Mouse (Mus musculus) left cerebral cortex, postnatal 25 days (tissue): Measurements from ENCODE around the gene Kctd15. TPM values are rescaled to one million over a fixed set of nuclear protein-coding genes. Genes with fewer than 3 reads are reported as not detected.

Experiments used
- DNase-seq, 2 experiments: peaks; one replicate each; pipeline ENCODE4 v3.0.0; 2022; ENCODE audit warnings: low spot score in 2 of 2, mixed read lengths in 1 of 2
- intact Hi-C: fragments of 180-260 bp; cut with DNase I; formaldehyde crosslinking; loops from one replicate; pipeline ENCODE4 v1.15.1; 2025
- total RNA-seq, 2 experiments: library from RNA; stranded (reverse); gene quantifications; 2 replicates each; pipeline ENCODE4 v1.2.3; 2021

The Kctd15 gene
- total RNA-seq, 2 experiments from 2014 or later: 14.6 TPM

DNA sequence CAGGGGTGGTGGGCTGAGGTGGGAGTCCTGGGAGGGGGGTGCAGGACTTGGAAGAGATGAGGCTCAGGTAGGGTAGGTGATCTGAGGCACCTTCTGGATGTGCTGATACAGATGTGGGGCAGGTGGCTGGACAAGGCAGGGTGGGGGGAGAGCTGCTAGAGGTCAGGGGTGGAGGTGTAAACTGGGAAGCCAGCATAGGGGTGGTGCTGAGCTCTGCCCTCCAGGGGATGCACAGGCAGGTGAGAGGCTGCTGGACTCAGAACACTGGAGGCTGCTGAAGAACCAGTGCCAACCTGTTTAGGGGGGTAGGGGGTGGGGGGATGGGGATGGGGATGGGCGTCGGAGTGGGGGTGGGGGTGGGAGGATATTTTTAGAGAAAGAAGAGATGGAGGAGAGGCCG, 14.2 kb upstream of the Kctd15 start:
- intact Hi-C loops: loop anchor here (5.0 kb wide), 2 partner anchors 108 to 173 kb away; no protein-coding TSS in a partner anchor
- DNase-seq: no peak

DNA sequence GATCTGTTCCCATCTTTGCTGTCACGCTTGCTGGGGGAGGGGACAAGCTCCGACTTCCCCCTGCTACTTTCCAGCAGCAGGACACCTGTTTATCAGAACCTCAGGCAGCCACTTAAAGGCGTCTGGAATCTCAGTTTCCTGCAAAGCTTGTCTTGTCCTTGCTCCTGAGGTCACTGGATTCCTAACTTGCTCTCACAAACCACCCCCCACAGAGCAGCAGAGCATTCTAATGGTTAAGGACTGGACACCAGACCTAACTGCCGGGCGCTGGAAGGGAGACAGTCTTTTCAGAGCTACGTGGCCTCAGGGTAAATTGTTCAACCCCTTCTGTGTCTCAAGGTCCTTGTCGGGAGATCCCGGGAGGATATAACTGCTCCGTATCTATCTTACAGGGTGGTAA, 12.8 kb upstream of the Kctd15 start:
- DNase-seq: no peak
- intact Hi-C loops: no loop called here

DNA sequence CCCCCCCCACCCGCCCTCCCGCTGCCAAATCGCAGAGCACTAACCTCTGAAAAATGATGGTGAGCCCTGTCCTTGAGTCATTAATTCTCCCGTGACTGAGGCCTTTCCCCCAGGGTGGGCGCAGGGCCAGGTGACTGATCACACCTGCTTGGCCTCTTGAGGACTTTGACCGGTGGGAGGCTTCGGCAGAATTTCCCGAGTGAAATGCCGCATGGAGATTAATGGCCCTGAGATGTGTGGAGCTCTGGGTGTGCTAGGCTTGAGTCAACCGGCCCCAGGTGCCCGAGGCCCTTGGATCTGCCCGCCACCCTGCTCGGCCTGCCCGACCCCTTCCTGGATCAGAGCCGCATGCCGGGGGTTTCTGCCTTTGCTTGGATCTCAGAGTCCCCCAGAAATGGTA, 11.3 kb upstream of the Kctd15 start:
- no peak for DNase-seq
- intact Hi-C loops: no loop called here

DNA sequence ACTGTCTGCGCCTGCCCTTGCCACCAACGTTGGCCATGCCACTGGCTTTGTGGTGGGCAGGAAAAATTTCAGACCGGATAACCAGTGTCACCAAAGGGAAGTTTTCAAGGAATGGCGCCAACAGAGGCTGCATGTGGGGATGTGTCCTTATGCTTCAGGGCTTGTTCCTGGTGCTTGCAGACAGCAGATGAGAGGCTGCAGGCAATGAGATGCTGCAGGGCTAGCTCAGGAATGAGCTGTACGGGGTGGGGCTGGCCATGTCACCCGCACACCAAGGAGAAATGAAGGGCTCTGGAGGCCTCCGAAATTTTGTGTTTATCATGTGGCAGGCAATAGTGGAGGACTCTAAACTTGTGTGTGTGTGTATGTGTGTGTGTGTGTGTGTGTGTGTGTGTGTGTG, 6.6 kb upstream of the Kctd15 start:
- intact Hi-C loops: no loop called here
- DNase-seq: no peak

DNA sequence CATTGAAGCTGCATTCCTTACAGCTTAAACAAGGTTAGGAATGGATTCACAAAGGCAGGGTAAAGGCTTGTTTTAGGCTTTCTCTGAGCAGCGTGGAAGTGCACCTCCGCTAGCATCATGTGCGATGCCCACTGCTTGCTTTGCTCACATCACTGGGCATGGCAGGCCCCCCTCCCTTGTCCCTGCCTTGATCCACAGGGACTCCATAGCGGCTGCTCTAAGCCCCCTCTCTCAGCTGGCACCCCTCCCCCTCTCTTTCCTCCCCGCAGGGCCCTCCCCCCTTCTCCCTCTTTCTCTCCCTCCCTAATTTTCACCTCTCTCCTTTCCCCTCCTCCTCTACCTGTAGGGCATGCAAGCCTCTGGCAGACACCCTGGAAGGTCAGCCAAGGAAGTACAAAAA, 5.7 kb upstream of the Kctd15 start:
- intact Hi-C loops: no loop called here
- no peak for DNase-seq

DNA sequence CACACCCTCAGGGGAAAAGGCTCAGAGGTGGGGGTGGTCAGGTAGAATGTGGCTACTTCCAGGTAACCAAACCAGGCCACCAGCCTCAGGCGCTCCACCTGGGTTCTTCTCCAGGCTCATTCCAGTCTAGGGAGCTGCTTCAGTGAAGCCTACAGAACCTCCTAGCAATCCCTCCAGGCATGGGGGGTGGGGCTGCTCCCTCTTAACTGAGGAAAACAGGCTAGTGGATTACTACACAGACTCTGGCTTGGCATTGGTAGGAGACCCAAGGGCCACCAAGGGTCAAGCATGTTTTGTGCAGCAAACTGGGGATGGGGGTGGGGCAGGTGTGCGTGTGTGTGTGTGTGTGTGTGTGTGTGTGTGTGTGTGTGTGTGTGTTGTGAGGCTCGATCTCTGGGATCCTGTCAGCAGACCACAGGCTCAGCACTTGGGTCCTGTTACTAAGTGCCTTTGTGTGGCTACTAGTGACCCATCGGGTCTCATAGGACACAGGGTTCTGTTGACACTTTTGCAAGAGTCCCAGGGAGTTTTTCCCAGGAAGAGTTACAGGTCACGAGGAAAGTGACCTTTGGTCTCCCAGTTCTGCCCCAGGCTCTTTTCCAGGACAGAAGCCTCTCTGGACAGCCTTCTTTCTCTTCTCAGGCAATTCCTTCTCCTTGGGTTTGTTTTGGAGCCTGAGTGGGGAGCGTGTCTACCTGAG, 3.0 kb upstream of the Kctd15 start:
- DNase-seq: no peak
- intact Hi-C loops: loop anchor here (5.0 kb wide), 1 partner anchor 167 kb away; no protein-coding TSS in a partner anchor

DNA sequence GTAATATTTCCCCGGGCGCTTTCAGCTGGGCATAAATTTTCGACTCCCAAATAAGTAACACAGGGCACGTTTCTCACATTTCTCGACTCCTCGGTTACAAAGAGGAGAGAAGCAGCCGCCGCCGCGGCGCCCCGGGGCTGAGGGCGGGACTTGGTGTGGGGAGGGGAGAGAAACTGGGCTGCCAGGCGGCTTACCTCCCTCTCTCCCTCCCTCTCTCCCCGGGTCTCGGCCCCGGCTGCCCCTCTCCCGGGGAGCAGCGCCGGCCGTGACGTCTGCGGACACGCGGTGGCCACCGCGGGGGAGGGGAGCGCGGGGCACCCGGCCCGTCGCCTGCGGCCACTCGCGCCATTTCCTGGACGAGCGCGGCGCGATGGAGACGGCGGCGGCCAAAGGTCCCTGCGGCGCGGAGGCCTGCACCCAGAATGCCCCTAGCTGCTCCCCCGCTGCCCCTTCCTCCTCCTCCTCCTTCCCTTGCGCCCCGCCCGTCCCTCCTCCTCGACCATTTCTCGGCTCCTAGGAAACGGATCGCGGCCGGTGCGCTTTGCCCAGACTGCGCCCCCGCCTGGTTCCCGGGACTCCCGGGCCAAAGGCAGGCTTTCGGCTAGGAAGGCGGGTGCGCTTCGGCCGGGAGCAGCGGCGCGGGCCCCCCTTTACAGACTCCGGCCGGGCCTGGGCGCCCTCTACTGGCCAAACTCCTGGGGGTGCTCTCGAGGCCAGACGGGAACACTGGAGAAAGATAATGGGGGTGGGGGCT, 1.3 kb downstream of the Kctd15 start:
- DNase-seq: peak; percentile 82
- intact Hi-C loops: loop anchor here (5.0 kb wide), 1 partner anchor 163 kb away; no protein-coding TSS in a partner anchor

DNA sequence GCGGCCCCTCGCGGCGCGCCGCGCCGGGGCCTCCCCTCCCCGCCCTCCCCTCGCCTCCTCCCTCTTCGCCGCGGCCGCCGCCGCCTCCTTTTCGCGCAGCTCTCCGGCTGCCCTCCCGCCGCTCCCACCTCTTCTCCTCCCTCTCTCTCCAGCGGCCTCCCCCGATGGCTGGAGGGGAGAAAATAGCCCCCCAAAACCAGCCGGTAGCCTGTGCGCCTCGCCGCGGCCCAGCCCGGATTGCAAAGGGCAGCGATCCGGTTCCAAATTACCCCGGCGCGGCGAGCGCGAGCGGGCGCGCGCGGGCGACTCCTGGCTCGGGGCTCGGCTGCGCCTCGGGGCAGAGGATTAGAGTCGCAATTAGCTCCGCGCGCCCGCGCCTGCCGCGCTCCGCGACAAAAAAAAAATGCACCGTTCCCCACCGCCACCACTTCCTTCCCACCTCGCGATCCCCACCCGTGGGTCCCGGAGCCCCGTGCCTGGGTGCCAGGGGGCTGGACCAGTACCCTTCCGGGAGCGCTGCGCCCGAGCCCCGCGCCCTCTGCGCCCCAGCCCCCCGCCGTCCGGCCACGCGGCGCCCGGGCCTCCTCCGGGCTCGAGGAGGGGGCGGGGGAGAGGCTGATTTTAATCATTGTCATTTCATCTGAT, 2.0 kb downstream of the Kctd15 start:
- peak; percentile 35 to 64 for DNase-seq
- intact Hi-C loops: loop anchor here (5.0 kb wide), 2 partner anchors 62 to 162 kb away; no protein-coding TSS in a partner anchor

DNA sequence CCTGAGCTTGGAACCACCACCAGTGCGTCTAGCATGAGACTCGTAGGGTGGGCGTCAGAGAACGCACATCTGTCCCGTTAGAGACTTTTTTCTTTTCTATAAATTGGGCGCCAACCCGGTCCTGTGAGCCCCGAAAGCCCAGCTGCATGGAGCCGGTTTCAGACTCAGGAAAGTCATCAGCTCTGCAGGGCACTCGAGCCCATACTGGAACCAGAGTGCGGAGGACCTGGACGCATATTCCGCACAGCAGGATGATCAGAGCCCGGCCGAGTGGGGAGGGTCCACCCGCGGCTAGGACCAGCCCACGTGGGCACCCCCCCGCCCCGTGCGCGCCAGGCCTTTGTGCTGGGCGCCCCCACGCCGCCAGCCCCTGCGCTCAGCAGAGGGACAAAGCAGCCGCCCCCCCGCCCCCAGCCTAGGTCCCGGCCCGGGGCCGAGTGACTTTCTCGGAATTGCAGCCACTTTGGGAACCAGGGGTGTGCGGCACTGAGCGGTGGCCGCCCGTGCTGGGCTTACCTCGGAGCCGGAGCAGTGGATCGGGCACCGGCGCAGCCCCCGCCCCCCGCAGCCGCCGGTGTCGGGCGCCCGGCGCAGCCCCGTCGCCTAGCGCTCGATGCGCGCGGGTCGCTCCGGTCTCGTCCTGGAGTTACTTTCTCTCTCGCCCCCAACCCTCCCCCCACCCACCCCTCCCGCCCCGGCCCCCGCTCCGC, 2.6 kb downstream of the Kctd15 start:
- DNase-seq: no peak
- intact Hi-C loops: loop anchor here (5.0 kb wide), 1 partner anchor 62 kb away; no protein-coding TSS in a partner anchor

DNA sequence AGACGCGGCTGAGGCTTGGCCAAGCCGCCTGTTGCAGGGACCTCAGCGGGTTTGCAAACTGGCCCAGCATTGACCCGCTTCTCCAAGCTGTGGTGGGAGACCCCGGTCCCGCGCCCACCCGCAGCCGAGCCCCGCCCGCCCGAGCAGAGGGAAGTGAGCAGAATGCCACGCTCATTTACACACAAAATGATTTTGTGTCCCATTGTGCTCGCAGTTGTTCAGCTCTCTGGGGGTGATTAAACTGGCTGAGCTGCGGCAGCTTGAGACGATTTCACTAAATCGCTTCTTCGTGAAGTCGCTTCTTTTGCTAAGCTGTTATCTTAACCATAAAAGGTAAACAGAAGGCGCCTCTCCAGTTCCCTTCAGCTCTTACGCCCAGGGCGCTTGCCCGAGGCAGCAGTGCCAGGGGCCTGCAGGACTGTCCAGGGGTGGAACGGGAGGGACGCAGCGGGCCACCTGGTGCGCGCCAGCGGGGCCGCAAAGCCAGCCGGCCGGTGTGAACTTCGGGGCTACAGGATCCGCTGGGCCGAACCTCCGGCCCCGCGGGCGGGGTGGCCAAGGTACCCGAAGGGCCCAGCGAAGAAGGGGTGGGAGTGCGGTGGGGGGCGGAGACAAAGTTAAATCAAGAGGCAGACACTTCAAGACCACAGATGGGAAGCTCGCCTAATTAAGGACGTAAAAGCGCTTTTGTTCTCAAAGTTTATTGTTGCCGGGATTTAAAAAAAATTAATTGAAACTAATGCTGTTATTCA, 3.6 kb downstream of the Kctd15 start:
- DNase-seq: peak in 1 of 2 experiments; percentile 23
- intact Hi-C loops: loop anchor here (5.0 kb wide), 1 partner anchor 61 kb away; no protein-coding TSS in a partner anchor

DNA sequence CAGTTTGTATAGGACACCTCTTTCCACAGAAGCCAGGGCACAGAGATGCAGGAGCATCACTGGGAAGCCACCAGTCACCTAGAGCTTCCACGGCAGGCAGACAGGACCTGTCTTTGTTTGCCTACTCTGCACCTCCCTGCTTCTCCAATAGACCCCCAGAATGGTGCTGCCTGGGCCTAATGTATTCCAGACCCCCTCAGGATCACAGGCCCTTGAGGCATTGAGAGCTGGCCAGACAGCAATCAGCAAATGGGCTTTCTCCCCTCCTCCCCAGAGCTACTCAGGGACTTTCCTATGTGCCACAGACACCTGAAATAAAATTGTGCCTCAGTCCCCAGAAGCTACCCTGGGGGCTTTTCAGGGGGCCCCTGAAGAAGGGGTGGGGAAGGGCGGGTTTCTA, 5.2 kb downstream of the Kctd15 start:
- DNase-seq: no peak

DNA sequence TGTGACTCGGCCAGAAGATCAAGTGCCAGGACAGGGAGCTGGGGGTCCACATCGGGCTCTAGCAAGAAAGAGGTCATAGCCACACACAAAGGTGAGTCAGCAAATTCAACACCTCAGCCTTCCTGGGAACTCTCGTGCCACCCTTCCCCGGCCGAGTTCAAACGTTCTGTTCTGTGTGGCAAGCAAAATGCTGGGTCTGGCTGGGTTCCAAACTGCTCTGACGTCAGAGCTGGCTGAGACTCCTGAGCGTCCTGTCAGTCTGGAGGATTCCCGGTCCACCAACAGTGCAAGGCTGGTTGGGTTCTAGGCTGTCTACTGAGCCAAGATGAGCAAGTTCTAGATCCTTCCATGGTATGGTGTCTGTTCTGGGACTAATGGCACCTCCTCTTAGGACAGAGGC, 9.5 kb downstream of the Kctd15 start:
- peak; percentile 17 to 41 for DNase-seq

More for the DNA sequence above, 5.2 kb downstream of the Kctd15 start:
- intact Hi-C loops: loop anchor here (5.0 kb wide), 1 partner anchor 59 kb away; no protein-coding TSS in a partner anchor

DNA sequence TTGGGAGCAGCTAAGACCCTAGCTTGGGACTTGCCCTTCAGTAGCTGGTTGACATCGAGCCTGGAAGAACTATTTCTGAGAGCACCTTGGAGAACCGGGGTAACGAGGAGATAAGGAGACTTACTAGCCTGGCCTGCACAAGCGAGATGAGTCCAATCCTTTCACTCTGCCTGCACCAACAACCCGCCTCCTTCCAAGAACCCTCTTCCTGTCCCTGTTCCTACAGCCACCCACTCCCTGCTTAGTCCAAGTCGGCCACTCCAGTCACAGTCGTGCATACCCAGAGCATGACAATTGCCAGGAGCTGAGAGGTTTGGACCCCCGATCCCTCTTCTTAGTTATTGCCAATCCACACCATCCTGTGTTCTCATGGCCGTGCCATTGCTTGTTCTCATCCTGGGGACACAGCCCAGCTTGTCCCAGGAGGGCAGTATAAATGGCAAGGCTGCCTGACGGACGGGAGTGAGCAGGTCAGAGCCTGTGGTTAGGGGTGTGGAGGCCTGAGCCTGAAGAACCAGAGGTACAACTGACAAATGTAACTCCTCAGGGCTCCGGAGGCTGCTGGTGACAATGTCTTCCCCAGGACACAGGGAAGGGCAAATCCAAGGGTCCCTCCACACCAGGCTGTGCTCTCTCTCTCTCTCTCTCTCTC, 10.3 kb downstream of the Kctd15 start:
- intact Hi-C loops: no loop called here
- DNase-seq: peak in 1 of 2 experiments; percentile 23

More for the DNA sequence above, 9.5 kb downstream of the Kctd15 start:
- intact Hi-C loops: no loop called here

DNA sequence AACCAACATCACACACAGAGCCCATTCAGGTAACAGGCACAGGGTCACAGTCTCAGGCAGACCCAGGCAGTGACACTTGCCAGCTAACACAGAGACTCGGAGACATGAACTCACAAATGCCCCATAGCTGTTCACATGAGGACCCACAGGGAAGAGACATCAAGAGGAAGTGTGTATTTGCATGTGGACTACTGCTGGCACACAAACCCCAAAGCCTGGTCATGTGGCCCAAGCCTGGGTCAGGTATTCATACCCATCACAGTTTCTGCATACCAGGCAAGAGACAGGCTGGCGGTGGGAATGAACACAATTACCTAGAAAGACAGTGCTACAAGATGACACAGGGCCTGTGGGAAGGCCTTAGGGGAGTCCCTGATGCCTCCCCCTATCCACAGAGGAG, 10.9 kb downstream of the Kctd15 start:
- DNase-seq: no peak
- intact Hi-C loops: no loop called here

DNA sequence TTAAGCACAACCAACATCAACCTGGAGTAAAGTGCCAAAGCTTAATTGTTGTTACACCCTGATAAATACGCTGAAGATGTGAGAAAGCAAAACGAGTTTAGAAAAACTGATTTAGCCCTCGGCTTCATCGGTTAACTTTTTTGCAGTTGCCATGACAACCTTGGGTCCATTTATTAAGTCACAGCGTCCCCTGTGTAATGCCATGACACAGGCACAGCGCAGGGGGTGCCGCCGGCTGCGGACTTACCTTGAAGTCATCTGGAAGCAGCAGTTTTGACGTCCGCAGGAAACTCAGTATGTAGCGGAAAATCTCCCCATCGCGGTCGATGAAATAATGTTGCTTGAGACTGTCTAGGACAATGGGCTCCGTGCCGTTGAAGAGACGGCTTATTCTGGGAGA, 11.9 kb downstream of the Kctd15 start:
- DNase-seq: no peak
- intact Hi-C loops: no loop called here

DNA sequence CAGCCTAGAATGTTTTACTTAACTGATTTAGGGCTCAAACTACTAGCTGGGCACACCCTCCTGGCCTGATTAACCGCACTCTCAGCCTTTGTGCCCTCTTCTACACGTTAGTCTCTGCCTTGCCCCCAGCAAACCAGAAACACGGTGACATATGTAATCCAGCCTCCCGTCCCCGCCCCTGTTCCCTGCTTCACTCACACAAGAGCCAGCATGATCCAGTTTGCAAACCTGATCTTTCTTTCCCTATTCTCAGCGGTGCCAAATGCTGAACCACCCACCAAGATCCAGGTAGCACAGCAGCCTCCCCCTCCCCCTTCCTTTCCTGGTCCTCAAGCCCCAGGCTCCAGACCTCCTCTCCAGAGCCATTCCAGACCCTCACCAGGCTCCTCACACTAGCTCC, 13.2 kb downstream of the Kctd15 start:
- DNase-seq: no peak
- intact Hi-C loops: no loop called here

DNA sequence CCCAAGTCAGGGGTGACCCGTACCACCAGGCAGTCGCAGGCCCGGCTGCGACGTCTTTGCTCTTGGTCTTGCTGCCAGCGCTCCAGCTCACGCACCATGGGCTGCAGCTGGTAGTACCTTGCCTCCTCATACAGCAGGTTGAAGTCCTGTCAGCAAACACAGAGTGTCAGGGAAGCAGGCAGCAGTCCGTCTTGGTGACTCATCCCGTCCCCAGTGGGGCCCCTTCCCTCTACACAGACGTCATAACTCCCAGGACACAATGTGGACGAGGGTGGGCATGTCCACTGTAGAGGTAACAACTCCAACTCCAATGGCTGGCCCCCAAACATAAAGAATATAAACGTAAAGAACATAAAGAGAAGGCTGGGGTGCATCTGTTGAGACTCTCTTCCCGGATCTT, 14.6 kb downstream of the Kctd15 start:
- DNase-seq: no peak
- intact Hi-C loops: no loop called here

DNA sequence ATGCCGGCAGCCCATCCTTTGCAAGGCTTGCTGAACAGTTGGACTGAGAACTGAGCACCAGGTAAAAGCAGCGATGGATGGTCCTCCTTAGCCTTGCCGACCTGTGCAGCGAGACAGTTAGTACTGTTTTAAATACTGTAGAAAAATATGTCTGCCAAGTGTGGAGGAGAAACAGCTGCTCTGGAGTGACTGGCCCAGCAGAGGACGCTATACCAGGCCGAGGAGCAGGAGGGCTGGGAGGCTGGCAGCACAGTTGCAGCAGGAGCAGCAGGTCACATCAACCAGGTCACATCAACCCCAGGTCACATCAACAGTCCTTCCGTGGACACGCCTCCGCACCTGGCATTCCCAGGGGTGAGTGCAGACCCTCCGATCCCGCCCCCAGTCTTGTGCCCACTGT, 16.7 kb downstream of the Kctd15 start:
- no peak for DNase-seq
- intact Hi-C loops: no loop called here

DNA sequence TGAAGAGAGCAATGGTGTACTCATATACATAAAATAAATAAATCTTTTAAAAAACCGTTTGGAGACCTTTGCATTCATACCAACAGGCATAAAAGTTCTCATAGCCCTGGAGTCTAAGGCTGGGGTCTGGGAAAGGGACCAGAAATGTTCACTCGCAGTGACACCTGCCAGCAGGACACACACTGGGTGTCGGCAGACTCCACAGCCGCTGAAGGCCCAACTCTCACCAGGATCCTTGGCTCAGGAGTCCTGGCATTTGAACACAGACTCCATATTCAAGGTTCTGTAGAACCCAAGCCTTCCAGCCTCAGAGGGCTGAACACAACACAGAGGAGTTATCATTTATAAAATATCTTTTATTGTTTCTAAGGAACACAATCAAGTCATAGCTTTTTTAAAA, 19.9 kb downstream of the Kctd15 start:
- intact Hi-C loops: no loop called here
- DNase-seq: no peak
